Mouse (Mus musculus) ES-E14 (cell line): Measurements from ENCODE around the gene Srcap. TPM values are rescaled to one million over a fixed set of nuclear protein-coding genes. Genes with fewer than 3 reads are reported as not detected.

ENCODE experiments used
- DNase-seq: peaks from one replicate; pipeline ENCODE4 v3.0.0-alpha.2; 2013; ENCODE audit warnings: low read depth, low spot score
- H3K27ac ChIP-seq: 2 replicates; pipeline ENCODE4 v1.5.1; 2012; ENCODE audit warnings: low read depth, mild to moderate bottlenecking, low read length, moderate library complexity, mixed read lengths; ENCODE audit not compliant: poor library complexity, insufficient read depth, severe bottlenecking
- H3K36me3 ChIP-seq: 2 replicates; pipeline ENCODE4 v1.6.1; 2012; ENCODE audit warnings: mild to moderate bottlenecking, low read length, moderate library complexity, mixed read lengths; ENCODE audit not compliant: control insufficient read depth, poor library complexity, insufficient read depth, severe bottlenecking
- H3K4me1 ChIP-seq, 2 experiments: fragments of 150-350 bp in 1 of 2; sonication (generic) in 1 of 2; 2 replicates each; pipeline ENCODE4 v1.6.1; 2012; ENCODE audit warnings: low read length in 2 of 2, mild to moderate bottlenecking in 1 of 2, mixed read lengths in 1 of 2; ENCODE audit not compliant: control insufficient read depth in 2 of 2, insufficient read depth in 2 of 2, poor library complexity in 1 of 2
- H3K4me3 ChIP-seq, 2 experiments: fragments of 150-350 bp in 1 of 2; sonication (generic) in 1 of 2; 2 replicates each; pipeline ENCODE4 v1.5.1; 2012; ENCODE audit warnings: low read length in 2 of 2, low read depth in 1 of 2, mild to moderate bottlenecking in 1 of 2, mixed read lengths in 1 of 2; ENCODE audit not compliant: insufficient read depth in 1 of 2, poor library complexity in 1 of 2, severe bottlenecking in 1 of 2
- H3K9ac ChIP-seq: 2 replicates; pipeline ENCODE4 v1.6.1; 2012; ENCODE audit warnings: low read depth, mild to moderate bottlenecking, low read length, mixed read lengths; ENCODE audit not compliant: poor library complexity, insufficient read depth, severe bottlenecking
- H3K9me3 ChIP-seq: fragments of 150-350 bp; sonication (generic); 2 replicates; pipeline ENCODE4 v1.6.1; 2012; ENCODE audit warnings: low read depth, mild to moderate bottlenecking, low read length; ENCODE audit not compliant: control insufficient read depth, insufficient read depth
- CHD2 ChIP-seq: IDR thresholded peaks from 2 replicates; pipeline ENCODE4 v1.6.1; 2014; ENCODE audit warnings: mild to moderate bottlenecking, low read depth, low read length, inconsistent platforms
- HCFC1 ChIP-seq: IDR thresholded peaks from 2 replicates; pipeline ENCODE4 v1.6.1; 2012; ENCODE audit warnings: low read length, inconsistent platforms, borderline replicate concordance; ENCODE audit not compliant: insufficient read depth
- MAFK ChIP-seq: IDR thresholded peaks from 2 replicates; pipeline ENCODE4 v1.6.1; 2014; ENCODE audit warnings: mild to moderate bottlenecking, low read depth, low read length, inconsistent platforms; ENCODE audit not compliant: insufficient read depth
- ZC3H11A ChIP-seq: IDR thresholded peaks from 2 replicates; pipeline ENCODE4 v1.6.1; 2012; ENCODE audit warnings: low read depth, mild to moderate bottlenecking, inconsistent platforms, low read length, borderline replicate concordance
- ZNF384 ChIP-seq: IDR thresholded peaks from 2 replicates; pipeline ENCODE4 v1.6.1; 2012; ENCODE audit warnings: low read depth, low read length, inconsistent platforms
- in situ Hi-C, 2 experiments: fragments of 600-800 bp; cut with MboI; formaldehyde crosslinking; loops; one replicate each; pipeline ENCODE4 v1.15.1; 2025; ENCODE audit warnings: low sequenced_read_pairs in 2 of 2, inconsistent platforms in 1 of 2; ENCODE audit not compliant: unreplicated experiment in 2 of 2
- total RNA-seq: library from RNA; depleted of rRNA; stranded (reverse); fragments of 300-350 nt; gene quantifications from 2 replicates; pipeline ENCODE4 v1.2.3, GENCODE M21; 2012

Srcap gene
- total RNA-seq, 1 experiment = 50.7 TPM

DNA sequence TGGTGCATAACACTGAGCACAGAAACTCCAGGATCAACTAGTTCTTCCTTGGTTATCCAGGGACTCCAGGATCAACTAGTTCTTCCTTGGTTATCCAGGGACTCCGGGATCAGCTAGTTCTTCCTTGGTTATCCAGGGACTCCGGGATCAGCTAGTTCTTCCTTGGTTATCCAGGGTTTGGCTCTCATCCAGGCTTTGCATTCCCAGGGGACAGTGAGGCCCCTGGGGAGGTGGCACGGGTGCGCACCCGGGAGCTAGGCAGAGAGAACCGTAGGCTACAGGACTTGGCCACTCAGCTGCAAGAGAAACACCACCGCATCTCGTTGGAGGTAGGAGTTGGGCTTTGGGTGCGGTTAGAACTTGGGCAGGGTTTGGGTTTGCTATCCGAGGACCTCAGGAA, 79.3 kb downstream of the Srcap start:
- Histone ChIP-seq H3K4me1 (peaks cover 0 to 2% of the 10 kb centered on the region in 2 experiments; a peak in 1 of 4 replicates), H3K9me3 (no peaks in the 10 kb centered on the region), H3K9ac (no peak overlapping the region), H3K36me3 (peaks cover 53% of the 10 kb centered on the region), H3K27ac (no peak overlapping the region), H3K4me3 (no peak overlapping the region)
- in situ Hi-C loops = no loop called here
- TF ChIP-seq ZC3H11A (no peak), CHD2 (no peak), ZNF384 (no peak), MAFK (no peak), HCFC1 (no peak)
- DNase-seq = no peak

- no peak for DNase-seq
- TF ChIP-seq ZC3H11A (no peak), MAFK (no peak), CHD2 (no peak), HCFC1 (no peak), ZNF384 (no peak)
These were observed 80.8 kb downstream of the Srcap start for GRCm38 (mm10) chr7:127592575-127592974.

DNA sequence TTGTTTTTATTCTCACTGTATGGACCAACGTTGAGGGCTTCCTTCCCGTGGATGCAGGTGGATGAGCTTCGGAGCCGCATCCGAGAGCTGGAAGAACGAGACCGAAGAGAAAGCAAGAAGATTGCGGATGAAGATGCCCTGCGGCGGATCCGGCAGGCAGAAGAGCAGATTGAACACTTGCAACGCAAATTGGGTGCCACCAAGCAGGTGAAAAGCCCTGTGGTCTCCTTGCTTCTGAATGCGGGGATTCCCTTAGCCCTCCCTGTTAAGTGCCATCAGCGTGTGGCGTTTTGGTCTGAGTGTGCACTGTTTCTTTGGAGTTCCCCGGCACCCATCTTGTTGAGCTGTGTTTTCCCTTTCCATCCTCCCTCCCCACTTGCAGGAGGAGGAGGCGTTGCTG, 85.0 kb downstream of the Srcap start:
- Histone ChIP-seq H3K4me3 (no peak overlapping the region), H3K9ac (peak overlapping the region; percentile 4; the same call in 1 of the 2 replicates), H3K27ac (no peak overlapping the region), H3K4me1 (no peaks in the 10 kb centered on the region), H3K9me3 (no peaks in the 10 kb centered on the region), H3K36me3 (peaks cover 80% of the 10 kb centered on the region)
- TF ChIP-seq ZC3H11A = no peak
- no peak for TF ChIP-seq MAFK
- no peak for TF ChIP-seq ZNF384
- no peak for TF ChIP-seq HCFC1
- TF ChIP-seq CHD2 = no peak
- in situ Hi-C loops = no loop called here
- no peak for DNase-seq

More at GRCm38 (mm10) chr7:127592575-127592974, 80.8 kb downstream of the Srcap start:
- no peak overlapping the region for H3K27ac ChIP-seq
- in situ Hi-C loops = no loop called here
- peaks cover 68% of the 10 kb centered on the region for H3K36me3 ChIP-seq
- no peaks in the 10 kb centered on the region for H3K9me3 ChIP-seq
- H3K9ac ChIP-seq = no peak overlapping the region
- H3K4me3 ChIP-seq = no peak overlapping the region
- H3K4me1 ChIP-seq = peaks cover 0 to 2% of the 10 kb centered on the region in 2 experiments; a peak in 1 of 4 replicates

DNA sequence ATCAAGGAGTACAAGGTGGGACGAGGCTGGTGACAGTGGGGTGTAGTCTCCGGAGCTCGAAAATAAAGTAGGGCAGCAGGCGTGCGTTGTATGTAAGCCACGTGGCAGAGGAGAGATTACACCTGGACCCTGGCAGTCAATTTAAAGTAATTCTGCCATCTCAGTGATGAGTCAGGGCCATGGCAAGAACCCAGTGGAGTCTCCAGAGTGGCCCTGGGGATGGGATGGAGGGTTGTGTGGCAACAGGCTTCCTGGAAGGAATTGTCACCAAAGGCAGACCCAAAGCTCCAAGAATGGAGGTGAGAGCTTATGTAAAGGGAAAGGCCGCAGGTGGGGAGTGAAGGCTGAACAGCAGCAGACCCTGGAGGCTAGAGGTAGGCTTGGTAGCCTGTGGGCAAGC, 88.8 kb downstream of the Srcap start:
- Histone ChIP-seq H3K4me3 (no peak overlapping the region), H3K9me3 (no peaks in the 10 kb centered on the region), H3K27ac (no peak overlapping the region), H3K9ac (no peak overlapping the region), H3K36me3 (peaks cover 70% of the 10 kb centered on the region), H3K4me1 (peaks cover 0 to 5% of the 10 kb centered on the region in 2 experiments; a peak in 2 of 4 replicates)
- TF ChIP-seq HCFC1 (no peak), ZNF384 (no peak), ZC3H11A (no peak)
- in situ Hi-C loops = no loop called here
- DNase-seq = no peak

GRCm38 (mm10) chr7:127601735-127602134, 90.0 kb downstream of the Srcap start:
- Histone ChIP-seq H3K9ac (no peak overlapping the region), H3K36me3 (peaks cover 58% of the 10 kb centered on the region), H3K9me3 (no peaks in the 10 kb centered on the region), H3K4me3 (no peak overlapping the region), H3K27ac (no peak overlapping the region), H3K4me1 (peaks cover 0 to 5% of the 10 kb centered on the region in 2 experiments; a peak in 2 of 4 replicates)
- TF ChIP-seq CHD2 (no peak), ZC3H11A (no peak), HCFC1 (no peak), MAFK (no peak), ZNF384 (no peak)
- no peak for DNase-seq
- in situ Hi-C loops = no loop called here
